Mouse (Mus musculus) hindbrain, embryonic 10.5 days (tissue): ENCODE results near the gene Commd6. TPM values are rescaled to one million over a fixed set of nuclear protein-coding genes. Genes with fewer than 3 reads are reported as not detected.
"Not testable (repeated sequence)": the region's sequence is repeated elsewhere in the genome, so short reads cannot be mapped to it uniquely, and the experiment has no call there.

Experiments used
- DNase-seq: peaks from one replicate; pipeline ENCODE4 v3.0.0-alpha.2; 2017; ENCODE audit warnings: low spot score
- H3K27ac ChIP-seq: fragments of 300-500 bp; sonication (generic); 2 replicates; pipeline ENCODE4 v1.5.1; 2016; ENCODE audit warnings: mild to moderate bottlenecking, moderate library complexity
- H3K27me3 ChIP-seq: fragments of 300-500 bp; sonication (generic); 2 replicates; pipeline ENCODE4 v1.6.1; 2016; ENCODE audit warnings: mild to moderate bottlenecking; ENCODE audit not compliant: poor library complexity, insufficient read depth, severe bottlenecking
- H3K36me3 ChIP-seq: fragments of 300-500 bp; sonication (generic); 2 replicates; pipeline ENCODE4 v1.6.1; 2016; ENCODE audit warnings: mild to moderate bottlenecking, moderate library complexity
- H3K4me1 ChIP-seq: fragments of 300-500 bp; sonication (generic); replicated peaks from 2 replicates; pipeline ENCODE4 v1.6.1; 2016; ENCODE audit warnings: mild to moderate bottlenecking
- H3K4me3 ChIP-seq: fragments of 300-500 bp; sonication (generic); 2 replicates; pipeline ENCODE4 v1.5.1; 2016; ENCODE audit warnings: mild to moderate bottlenecking, moderate library complexity
- H3K9me3 ChIP-seq: fragments of 300-500 bp; sonication (generic); 2 replicates; pipeline ENCODE4 v1.6.1; 2016; ENCODE audit warnings: mild to moderate bottlenecking, moderate library complexity
- WGBS: fragments of 180-500 bp; shearing (Covaris S2); methylation state at CpG from one replicate; pipeline ENCODE4 v1.1.7; 2016; 5-methylcytosine and 5-hydroxymethylcytosine counted together
- polyA plus RNA-seq: library from polyadenylated mRNA; unstranded; fragments of >200 nt; fragmentation: Nextera tagmentation; extraction: Ambion mirVana; gene quantifications from 2 replicates; pipeline ENCODE4 v1.2.1, GENCODE M21; 2016

Commd6 gene
- polyA plus RNA-seq, 1 experiment from 2014 or later, result 119 TPM

- no peaks in the 10 kb centered on the region for H3K36me3 ChIP-seq
- no peaks in the 10 kb centered on the region for H3K9me3 ChIP-seq
- no peak overlapping the region for H3K27ac ChIP-seq
- H3K4me1 ChIP-seq, result peaks cover 25% of the 10 kb centered on the region
- H3K4me3 ChIP-seq, result no peak overlapping the region
- H3K27me3 ChIP-seq, result peaks cover 20% of the 10 kb centered on the region
- 60% methylated on average over 2 of the region's 2 CpGs for WGBS
- no peak for DNase-seq
Measured at GRCm38 (mm10) chr14:101605843-101606242, 34.6 kb downstream of the Commd6 start.

- Histone ChIP-seq H3K4me1 (peaks cover 15% of the 10 kb centered on the region), H3K4me3 (no peak overlapping the region), H3K36me3 (no peaks in the 10 kb centered on the region), H3K9me3 (no peaks in the 10 kb centered on the region), H3K27me3 (peaks cover 13% of the 10 kb centered on the region), H3K27ac (no peak overlapping the region)
- peak; percentile 12 for DNase-seq
- WGBS, result 58% methylated on average over 3 of the region's 3 CpGs
Measured at GRCm38 (mm10) chr14:101602851-101603250, 37.6 kb downstream of the Commd6 start.

- no peak overlapping the region for H3K27ac ChIP-seq
Measured at GRCm38 (mm10) chr14:101597096-101597715, 43.3 kb downstream of the Commd6 start.

GRCm38 (mm10) chr14:101596691-101597090 is 43.8 kb downstream of the Commd6 start:
- DNase-seq, result no peak
- H3K27me3 ChIP-seq, result no peaks in the 10 kb centered on the region
- H3K9me3 ChIP-seq, result no peaks in the 10 kb centered on the region
- H3K27ac ChIP-seq, result no peak overlapping the region
- no peaks in the 10 kb centered on the region for H3K36me3 ChIP-seq
- H3K4me1 ChIP-seq, result no peaks in the 10 kb centered on the region
- WGBS, result 94% methylated on average over 9 of the region's 9 CpGs
- no peak overlapping the region for H3K4me3 ChIP-seq

More at GRCm38 (mm10) chr14:101597096-101597715, 43.3 kb downstream of the Commd6 start:
- DNase-seq, result no peak
- H3K36me3 ChIP-seq, result no peaks in the 10 kb centered on the region
- no peaks in the 10 kb centered on the region for H3K27me3 ChIP-seq
- H3K9me3 ChIP-seq, result no peaks in the 10 kb centered on the region
- no peaks in the 10 kb centered on the region for H3K4me1 ChIP-seq
- H3K4me3 ChIP-seq, result no peak overlapping the region
- WGBS, result 90% methylated on average over 14 of the region's 14 CpGs

GRCm38 (mm10) chr14:101595301-101596080 is 45.0 kb downstream of the Commd6 start:
- H3K27me3 ChIP-seq, result no peaks in the 10 kb centered on the region

GRCm38 (mm10) chr14:101594001-101594400 is 46.5 kb downstream of the Commd6 start:
- Histone ChIP-seq H3K9me3 (no peaks in the 10 kb centered on the region), H3K36me3 (no peaks in the 10 kb centered on the region), H3K4me3 (no peak overlapping the region), H3K27ac (no peak overlapping the region), H3K4me1 (no peaks in the 10 kb centered on the region), H3K27me3 (no peaks in the 10 kb centered on the region)
- WGBS, result 88% methylated on average over 5 of the region's 5 CpGs
- DNase-seq, result no peak

More at GRCm38 (mm10) chr14:101595301-101596080, 45.0 kb downstream of the Commd6 start:
- no peak for DNase-seq
- Histone ChIP-seq H3K4me1 (no peaks in the 10 kb centered on the region), H3K4me3 (no peak overlapping the region), H3K9me3 (no peaks in the 10 kb centered on the region), H3K36me3 (no peaks in the 10 kb centered on the region), H3K27ac (no peak overlapping the region)
- 93% methylated on average over 13 of the region's 13 CpGs for WGBS

- 84% methylated on average over 7 of the region's 7 CpGs for WGBS
- DNase-seq, result no peak
- no peaks in the 10 kb centered on the region for H3K36me3 ChIP-seq
- no peak overlapping the region for H3K27ac ChIP-seq
- H3K9me3 ChIP-seq, result no peaks in the 10 kb centered on the region
- no peaks in the 10 kb centered on the region for H3K27me3 ChIP-seq
- H3K4me1 ChIP-seq, result no peaks in the 10 kb centered on the region
- no peak overlapping the region for H3K4me3 ChIP-seq
Measured at GRCm38 (mm10) chr14:101593340-101593739, 47.1 kb downstream of the Commd6 start.

- no peaks in the 10 kb centered on the region for H3K36me3 ChIP-seq
- no peak for DNase-seq
- H3K27ac ChIP-seq, result no peak overlapping the region
- H3K27me3 ChIP-seq, result no peaks in the 10 kb centered on the region
- H3K4me1 ChIP-seq, result no peaks in the 10 kb centered on the region
- H3K9me3 ChIP-seq, result no peaks in the 10 kb centered on the region
- H3K4me3 ChIP-seq, result no peak overlapping the region
- 80% methylated on average over 5 of the region's 5 CpGs for WGBS
Measured at GRCm38 (mm10) chr14:101591101-101591500, 49.4 kb downstream of the Commd6 start.

GRCm38 (mm10) chr14:101588209-101588991 is 52.1 kb downstream of the Commd6 start:
- 93% methylated on average over 3 of the region's 4 CpGs for WGBS
- not testable (repeated sequence) for H3K9me3 ChIP-seq, H3K27ac ChIP-seq

GRCm38 (mm10) chr14:101587366-101588040 is 53.0 kb downstream of the Commd6 start:
- not testable (repeated sequence) for H3K27ac ChIP-seq, H3K36me3 ChIP-seq, DNase-seq, H3K4me1 ChIP-seq, H3K27me3 ChIP-seq, H3K4me3 ChIP-seq, H3K9me3 ChIP-seq
- WGBS, result 88% methylated on average over 5 of the region's 6 CpGs

More at GRCm38 (mm10) chr14:101588209-101588991, 52.1 kb downstream of the Commd6 start:
- not testable (repeated sequence) for H3K27me3 ChIP-seq, H3K4me1 ChIP-seq, H3K4me3 ChIP-seq, H3K36me3 ChIP-seq, DNase-seq

- Histone ChIP-seq H3K36me3 (no peaks in the 10 kb centered on the region), H3K27ac (no peak overlapping the region), H3K4me3 (no peak overlapping the region), H3K4me1 (no peaks in the 10 kb centered on the region), H3K9me3 (no peaks in the 10 kb centered on the region), H3K27me3 (no peaks in the 10 kb centered on the region)
- WGBS, result 75% methylated on average over 7 of the region's 7 CpGs
- no peak for DNase-seq
Measured at GRCm38 (mm10) chr14:101586096-101586495, 54.4 kb downstream of the Commd6 start.
